Mouse (Mus musculus): ENCODE results near the gene Tdrd5. TPM values are rescaled to one million over a fixed set of nuclear protein-coding genes. Genes with fewer than 3 reads are reported as not detected.
A peak's percentile ranks its signal among the peaks of the same experiment; 100 is the strongest.

Tdrd5 gene
- 0.31 TPM in 1 of 2 replicates, not detected in the other for total RNA-seq (2014; rRNA removed; ENCODE audit: low replicate concordance)
- polyA plus RNA-seq (2015; fragmentation: Nextera tagmentation; extraction: Ambion mirVana): 0.03 TPM in 1 of 2 replicates, not detected in the other

DNA sequence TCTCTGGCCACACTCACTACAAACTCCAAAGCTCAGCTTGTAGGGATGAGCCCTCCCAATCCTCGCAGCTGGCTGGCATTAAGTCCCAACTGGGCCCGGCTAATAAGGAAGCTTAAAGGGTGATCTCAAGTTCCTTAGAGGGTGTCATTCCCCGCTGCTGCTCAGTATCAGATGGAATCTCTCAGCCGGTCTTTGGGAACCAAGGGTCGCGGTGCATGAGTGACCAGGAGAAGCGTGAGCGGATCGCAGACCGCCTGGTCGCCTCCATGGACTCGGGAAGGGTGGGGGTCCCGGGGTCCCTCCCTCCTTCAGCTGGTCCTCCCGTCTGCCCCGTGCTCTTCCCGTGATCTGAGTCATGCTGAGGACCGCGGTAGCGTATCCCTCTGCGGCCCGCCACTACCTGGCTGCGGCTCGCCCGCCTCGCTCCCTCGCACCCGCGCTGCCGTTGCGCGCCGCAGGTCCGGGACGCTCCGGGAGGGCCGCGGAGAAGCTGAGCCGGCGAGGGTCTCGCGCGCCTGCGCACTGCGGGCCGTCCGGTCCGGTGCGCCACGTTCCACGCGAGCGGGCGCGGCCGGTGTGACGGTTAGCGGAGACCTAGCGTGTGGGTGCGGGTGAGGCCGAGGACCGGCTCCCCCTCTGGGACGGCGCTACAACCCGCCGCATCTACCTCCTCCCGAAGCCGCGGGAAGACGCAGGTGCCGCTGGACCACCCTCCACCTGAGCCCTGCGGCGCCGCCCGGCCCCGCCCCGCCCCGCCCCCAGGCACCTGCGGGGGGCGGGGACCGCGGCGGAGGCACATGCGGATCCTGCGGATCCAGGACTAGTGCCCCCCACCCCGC lies at the start of gene Tdrd5:
TSS of gene Tdrd5 (minus strand) at position 754 of the 839 bp plus-strand sequence.
- Histone ChIP-seq H3K4me2 (ENCODE audit: low read depth, low read length) (peak within 1 kb of the TSS; percentile 94), H3K4me1 (ENCODE audit: control insufficient read depth, insufficient read depth) (peaks cover 4% of the 10 kb centered on the region; the same call in 1 of the 2 replicates), H3K36me3 (replicated peaks; ENCODE audit: control insufficient read depth, insufficient read depth, low read length) (no peaks in the 10 kb centered on the region), H3K9me3 (replicated peaks; ENCODE audit: control insufficient read depth, low read length) (no peaks in the 10 kb centered on the region), H3K4me3 (ENCODE audit: low read depth, low read length) (peak within 1 kb of the TSS; percentile 58), H3K9ac (replicated peaks; ENCODE audit: low read depth, low read length) (no peak within 1 kb of the TSS; the same call in 1 of the 2 replicates), H3K27me3 (ENCODE audit: control insufficient read depth, insufficient read depth, low read length) (peaks cover 41% of the 10 kb centered on the region), H3K27ac (ENCODE audit: low read depth) (no peak within 1 kb of the TSS)
- ATAC-seq (ENCODE audit: insufficient read depth, low read depth): peak; percentile 39
- no peak for DNase-seq (ENCODE audit: low spot score)
- no peak for TF ChIP-seq EP300 (IDR thresholded peaks at IDR 0.05; ENCODE audit: low read depth)
- TF ChIP-seq CTCF (IDR thresholded peaks at IDR 0.05; ENCODE audit: low read depth): no peak
- under 1% methylated on average over 74 of the region's 85 CpGs for WGBS

DNA sequence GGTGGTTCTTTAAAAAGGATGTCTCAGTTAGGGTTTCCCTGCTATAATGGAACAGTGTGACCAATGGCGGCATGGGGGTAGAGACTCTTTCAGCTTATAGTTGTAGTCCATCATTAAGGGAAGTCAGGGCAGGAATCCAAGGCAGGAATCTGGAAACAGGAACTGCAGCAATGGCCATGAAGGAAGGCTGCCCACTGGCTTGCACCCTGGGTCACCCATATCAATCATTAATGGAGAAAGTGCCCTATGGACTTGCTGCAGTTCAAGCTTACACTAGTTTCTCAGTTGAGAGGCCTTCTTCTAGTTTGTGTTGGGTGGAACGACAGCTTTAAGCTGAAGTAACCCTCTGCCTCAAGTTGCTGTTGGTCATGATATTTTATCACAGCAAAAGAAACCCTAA lies 49.0 kb upstream of the Tdrd5 start:
- no peak overlapping the region for H3K27ac ChIP-seq (ENCODE audit: low read depth)
- DNase-seq (ENCODE audit: low spot score): no peak
- H3K4me3 ChIP-seq (ENCODE audit: low read depth, low read length): no peak overlapping the region
- 89% methylated on average over 2 of the region's 2 CpGs for WGBS
- no peaks in the 10 kb centered on the region for H3K27me3 ChIP-seq (ENCODE audit: control insufficient read depth, insufficient read depth, low read length)
- no peak for ATAC-seq (ENCODE audit: insufficient read depth, low read depth)
- H3K4me1 ChIP-seq (ENCODE audit: control insufficient read depth, insufficient read depth): no peaks in the 10 kb centered on the region
- H3K9ac ChIP-seq (replicated peaks; ENCODE audit: low read depth, low read length): no peak overlapping the region
- H3K36me3 ChIP-seq (replicated peaks; ENCODE audit: control insufficient read depth, insufficient read depth, low read length): no peaks in the 10 kb centered on the region
- no peak overlapping the region for H3K4me2 ChIP-seq (ENCODE audit: low read depth, low read length)
- no peaks in the 10 kb centered on the region for H3K9me3 ChIP-seq (replicated peaks; ENCODE audit: control insufficient read depth, low read length)
- TF ChIP-seq EP300 (IDR thresholded peaks at IDR 0.05; ENCODE audit: low read depth): no peak
- TF ChIP-seq CTCF (IDR thresholded peaks at IDR 0.05; ENCODE audit: low read depth): no peak

DNA sequence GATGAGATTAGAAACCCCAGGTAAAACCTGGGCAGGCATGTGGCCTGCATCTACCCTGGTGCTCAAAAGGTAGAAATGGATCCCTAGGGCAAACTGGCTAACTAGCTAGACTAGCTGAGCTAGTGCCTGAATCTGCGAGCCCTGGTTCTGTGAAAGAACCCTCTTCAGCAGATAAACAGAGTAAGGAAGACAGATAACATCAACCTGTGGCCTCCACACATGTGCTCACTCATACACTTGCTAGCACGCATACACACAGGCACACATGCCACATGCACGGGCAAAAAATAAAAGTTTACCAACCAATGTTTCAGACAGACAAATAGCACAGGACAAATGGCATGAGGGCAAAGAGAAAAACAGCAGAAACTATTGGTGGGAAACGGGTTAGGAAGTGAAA lies 47.0 kb upstream of the Tdrd5 start:
- ATAC-seq (ENCODE audit: insufficient read depth, low read depth): no peak
- DNase-seq (ENCODE audit: low spot score): no peak
- Histone ChIP-seq H3K4me2 (ENCODE audit: low read depth, low read length) (no peak overlapping the region), H3K4me3 (ENCODE audit: low read depth, low read length) (no peak overlapping the region), H3K4me1 (ENCODE audit: control insufficient read depth, insufficient read depth) (no peaks in the 10 kb centered on the region), H3K9me3 (replicated peaks; ENCODE audit: control insufficient read depth, low read length) (0 out of 2 replicates have a peak, but pooled peaks cover 6% of the 10 kb centered on the region), H3K27ac (ENCODE audit: low read depth) (no peak overlapping the region), H3K36me3 (replicated peaks; ENCODE audit: control insufficient read depth, insufficient read depth, low read length) (no peaks in the 10 kb centered on the region), H3K9ac (replicated peaks; ENCODE audit: low read depth, low read length) (no peak overlapping the region), H3K27me3 (ENCODE audit: control insufficient read depth, insufficient read depth, low read length) (no peaks in the 10 kb centered on the region)
- TF ChIP-seq EP300 (IDR thresholded peaks at IDR 0.05; ENCODE audit: low read depth) (no peak), CTCF (IDR thresholded peaks at IDR 0.05; ENCODE audit: low read depth) (no peak)
- WGBS: 78% methylated on average over 4 of the region's 4 CpGs

DNA sequence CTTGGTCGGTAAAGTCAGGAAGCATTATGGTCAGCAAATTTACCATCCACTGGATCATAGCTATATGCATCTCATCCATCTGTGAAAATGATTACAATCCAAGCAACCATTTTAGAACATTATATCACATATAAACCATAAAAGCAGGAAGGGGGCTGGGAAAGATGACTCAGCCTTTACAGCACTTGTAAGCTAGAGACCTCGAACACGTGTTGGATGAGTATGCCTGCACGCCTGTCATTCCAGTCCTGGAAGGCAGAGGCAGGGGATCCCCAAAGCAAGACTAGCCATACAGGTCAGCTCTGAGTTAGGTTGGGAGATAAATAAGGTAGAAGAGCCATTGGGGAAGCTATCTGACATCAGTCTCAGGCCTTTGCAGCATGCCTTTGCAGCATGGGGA lies 45.6 kb upstream of the Tdrd5 start:
- WGBS: 54% methylated on average over 4 of the region's 4 CpGs
- DNase-seq (ENCODE audit: low spot score): no peak

DNA sequence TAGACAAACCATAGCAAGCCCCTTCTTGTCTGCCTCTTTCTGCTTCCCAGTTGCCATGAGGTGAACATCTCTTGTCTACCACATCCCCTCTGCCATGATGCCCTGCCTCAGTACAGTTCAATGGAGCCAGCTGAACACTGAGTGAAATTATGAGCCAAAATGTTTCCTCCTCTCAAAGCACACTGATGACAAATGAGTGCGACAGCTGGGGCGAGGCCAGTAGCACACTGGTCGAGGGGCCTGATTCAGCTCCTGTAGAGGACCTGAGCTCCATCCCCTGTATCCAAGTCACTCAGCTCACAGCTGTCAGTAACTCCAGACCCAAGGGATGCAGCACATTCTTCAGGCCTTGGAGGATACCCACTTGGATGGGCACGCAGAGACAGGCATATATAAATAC lies 42.2 kb upstream of the Tdrd5 start:
- H3K4me1 ChIP-seq (ENCODE audit: control insufficient read depth, insufficient read depth): no peaks in the 10 kb centered on the region
- H3K9me3 ChIP-seq (replicated peaks; ENCODE audit: control insufficient read depth, low read length): 0 out of 2 replicates have a peak, but pooled peaks cover 6% of the 10 kb centered on the region
- ATAC-seq (ENCODE audit: insufficient read depth, low read depth): no peak
- H3K4me2 ChIP-seq (ENCODE audit: low read depth, low read length): no peak overlapping the region
- no peak overlapping the region for H3K27ac ChIP-seq (ENCODE audit: low read depth)
- no peaks in the 10 kb centered on the region for H3K36me3 ChIP-seq (replicated peaks; ENCODE audit: control insufficient read depth, insufficient read depth, low read length)
- DNase-seq (ENCODE audit: low spot score): no peak
- WGBS: 92% methylated on average over 4 of the region's 4 CpGs
- H3K4me3 ChIP-seq (ENCODE audit: low read depth, low read length): no peak overlapping the region
- no peak overlapping the region for H3K9ac ChIP-seq (replicated peaks; ENCODE audit: low read depth, low read length)
- no peaks in the 10 kb centered on the region for H3K27me3 ChIP-seq (ENCODE audit: control insufficient read depth, insufficient read depth, low read length)
- TF ChIP-seq CTCF (IDR thresholded peaks at IDR 0.05; ENCODE audit: low read depth) (no peak), EP300 (IDR thresholded peaks at IDR 0.05; ENCODE audit: low read depth) (no peak)

More for the DNA sequence above, 45.6 kb upstream of the Tdrd5 start:
- H3K36me3 ChIP-seq (replicated peaks; ENCODE audit: control insufficient read depth, insufficient read depth, low read length): no peaks in the 10 kb centered on the region
- no peak overlapping the region for H3K27ac ChIP-seq (ENCODE audit: low read depth)
- no peak for TF ChIP-seq EP300 (IDR thresholded peaks at IDR 0.05; ENCODE audit: low read depth)
- TF ChIP-seq CTCF (IDR thresholded peaks at IDR 0.05; ENCODE audit: low read depth): no peak
- no peaks in the 10 kb centered on the region for H3K27me3 ChIP-seq (ENCODE audit: control insufficient read depth, insufficient read depth, low read length)
- H3K4me3 ChIP-seq (ENCODE audit: low read depth, low read length): no peak overlapping the region
- no peak overlapping the region for H3K4me2 ChIP-seq (ENCODE audit: low read depth, low read length)
- H3K9me3 ChIP-seq (replicated peaks; ENCODE audit: control insufficient read depth, low read length): 0 out of 2 replicates have a peak, but pooled peaks cover 6% of the 10 kb centered on the region
- no peak for ATAC-seq (ENCODE audit: insufficient read depth, low read depth)
- no peaks in the 10 kb centered on the region for H3K4me1 ChIP-seq (ENCODE audit: control insufficient read depth, insufficient read depth)
- H3K9ac ChIP-seq (replicated peaks; ENCODE audit: low read depth, low read length): no peak overlapping the region
